Mouse (Mus musculus): ENCODE data around the gene Akain1.
A peak's percentile ranks its signal among the peaks of the same experiment; 100 is the strongest.

Akain1 gene

GRCm38 (mm10) chr17:69479261-69479660, 40.1 kb downstream of the Akain1 start:
- peak in 1 of 2 experiments; percentile 54 for DNase-seq (ENCODE audit: low spot score in 2 of 2)

GRCm38 (mm10) chr17:69487116-69487515, 48.0 kb downstream of the Akain1 start:
- no peak for DNase-seq (ENCODE audit: low spot score in 2 of 2)

- no peak for DNase-seq (ENCODE audit: low spot score in 2 of 2)
Measured at GRCm38 (mm10) chr17:69487884-69488283, 48.8 kb downstream of the Akain1 start.

- DNase-seq (ENCODE audit: low spot score in 2 of 2): no peak
Measured at GRCm38 (mm10) chr17:69488826-69489225, 49.7 kb downstream of the Akain1 start.

- DNase-seq (ENCODE audit: low spot score in 2 of 2): no peak
Measured at GRCm38 (mm10) chr17:69492368-69492767, 53.2 kb downstream of the Akain1 start.

GRCm38 (mm10) chr17:69495531-69495930, 56.4 kb downstream of the Akain1 start:
- DNase-seq (ENCODE audit: low spot score in 2 of 2): no peak

- no peak for DNase-seq (ENCODE audit: low spot score in 2 of 2)
Measured at GRCm38 (mm10) chr17:69496125-69496524, 57.0 kb downstream of the Akain1 start.

GRCm38 (mm10) chr17:69497315-69497714, 58.2 kb downstream of the Akain1 start:
- no peak for DNase-seq (ENCODE audit: low spot score in 2 of 2)

- DNase-seq (ENCODE audit: low spot score in 2 of 2): no peak
Measured at GRCm38 (mm10) chr17:69498913-69499312, 59.8 kb downstream of the Akain1 start.

GRCm38 (mm10) chr17:69499441-69499840, 60.3 kb downstream of the Akain1 start:
- DNase-seq (ENCODE audit: low spot score in 2 of 2): no peak

- no peak for DNase-seq (ENCODE audit: low spot score in 2 of 2)
Measured at GRCm38 (mm10) chr17:69506070-69506469, 66.9 kb downstream of the Akain1 start.

- no peak for DNase-seq (ENCODE audit: low spot score in 2 of 2)
Measured at GRCm38 (mm10) chr17:69516344-69516907, 77.3 kb downstream of the Akain1 start.

- DNase-seq (ENCODE audit: low spot score in 2 of 2): no peak
Measured at GRCm38 (mm10) chr17:69531472-69531871, 92.3 kb downstream of the Akain1 start.
